Mouse (Mus musculus) kidney, embryonic 16.5 days (tissue): Measurements from ENCODE around the gene Rnf40. TPM values are rescaled to one million over a fixed set of nuclear protein-coding genes. Genes with fewer than 3 reads are reported as not detected.

Experiments
- ATAC-seq: fragments of 200-750 bp; cut with Nextera tagmentation; 2 replicates; pipeline ENCODE4 v1.8.0; 2017; ENCODE audit warnings: moderate TSS enrichment; ENCODE audit not compliant: low FRiP score, low TSS enrichment
- H3K27ac ChIP-seq: fragments of 300-500 bp; sonication (generic); 2 replicates; pipeline ENCODE4 v1.5.1; 2014; ENCODE audit warnings: low read length
- H3K27me3 ChIP-seq: fragments of 300-500 bp; sonication (generic); 2 replicates; pipeline ENCODE4 v1.6.1; 2014; ENCODE audit warnings: low read length, control low read depth, mixed read lengths; ENCODE audit not compliant: insufficient read depth
- H3K36me3 ChIP-seq: fragments of 300-500 bp; sonication (generic); 2 replicates; pipeline ENCODE4 v1.6.1; 2014; ENCODE audit warnings: low read length, control low read depth, mixed read lengths; ENCODE audit not compliant: insufficient read depth
- H3K4me1 ChIP-seq: fragments of 300-500 bp; sonication (generic); 2 replicates; pipeline ENCODE4 v1.6.1; 2014; ENCODE audit warnings: low read length, control low read depth, mixed read lengths; ENCODE audit not compliant: insufficient read depth
- H3K4me2 ChIP-seq: fragments of 300-500 bp; sonication (generic); replicated peaks from 2 replicates; pipeline ENCODE4 v1.6.1; 2014; ENCODE audit warnings: low read depth, low read length
- H3K4me3 ChIP-seq: fragments of 300-500 bp; sonication (generic); 2 replicates; pipeline ENCODE4 v1.5.1; 2014; ENCODE audit warnings: mild to moderate bottlenecking, low read length
- H3K9ac ChIP-seq: fragments of 300-500 bp; sonication (generic); replicated peaks from 2 replicates; pipeline ENCODE4 v1.6.1; 2014; ENCODE audit warnings: low read length
- H3K9me3 ChIP-seq: fragments of 300-500 bp; sonication (generic); 2 replicates; pipeline ENCODE4 v1.6.1; 2016; ENCODE audit warnings: low read length, control low read depth
- WGBS: fragments of 180-500 bp; shearing (Covaris S2); extraction: QIAGEN DNeasy Blood & Tissue Kit; methylation state at CpG from one replicate; pipeline ENCODE4 v1.1.7; 2014; 5-methylcytosine and 5-hydroxymethylcytosine counted together
- polyA plus RNA-seq: library from polyadenylated mRNA; unstranded; fragments of >200 nt; fragmentation: Nextera tagmentation; extraction: Ambion mirVana; gene quantifications from 2 replicates; pipeline ENCODE4 v1.2.1, GENCODE M21; 2015

Gene Rnf40
- polyA plus RNA-seq, 1 experiment from 2014 or later: 50.6 TPM

- Histone ChIP-seq H3K27ac (no peak overlapping the region), H3K9me3 (no peaks in the 10 kb centered on the region), H3K27me3 (no peaks in the 10 kb centered on the region), H3K4me1 (no peaks in the 10 kb centered on the region), H3K4me2 (no peak overlapping the region), H3K9ac (no peak overlapping the region), H3K4me3 (no peak overlapping the region), H3K36me3 (peaks cover 73% of the 10 kb centered on the region)
- WGBS: 93% methylated on average over 7 of the region's 7 CpGs
- no peak for ATAC-seq
These were observed 12.0 kb downstream of the Rnf40 start for GRCm38 (mm10) chr7:127600612-127601011.

- H3K36me3 ChIP-seq: peaks cover 62% of the 10 kb centered on the region
- 79% methylated on average over 4 of the region's 4 CpGs for WGBS
These were observed 13.2 kb downstream of the Rnf40 start for GRCm38 (mm10) chr7:127601735-127602134.

DNA sequence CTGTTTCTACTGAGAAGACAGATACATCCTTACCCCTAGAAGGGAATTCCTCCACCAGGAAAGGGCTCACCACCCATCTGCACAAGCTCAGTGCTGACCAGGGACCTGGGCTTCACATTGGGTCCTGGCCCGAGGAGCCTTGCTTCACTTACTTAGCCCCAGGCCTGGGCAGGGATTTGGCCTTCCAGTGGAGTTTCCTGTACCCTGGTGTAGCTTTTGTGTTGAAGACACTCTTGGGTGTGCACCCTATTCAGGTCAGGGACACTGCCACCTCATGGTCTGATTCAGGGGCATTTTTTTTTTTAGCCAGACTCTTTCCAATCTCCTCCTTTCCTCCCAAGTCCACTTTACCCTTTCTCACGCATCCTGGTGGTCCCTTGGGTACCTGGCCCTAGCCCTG lies 14.3 kb downstream of the Rnf40 start:
- H3K9ac ChIP-seq: no peak overlapping the region
- no peaks in the 10 kb centered on the region for H3K27me3 ChIP-seq
- ATAC-seq: no peak
- H3K27ac ChIP-seq: no peak overlapping the region
- H3K4me3 ChIP-seq: no peak overlapping the region
- 83% methylated on average over 2 of the region's 2 CpGs for WGBS
- H3K4me1 ChIP-seq: no peaks in the 10 kb centered on the region
- H3K4me2 ChIP-seq: no peak overlapping the region
- H3K36me3 ChIP-seq: peaks cover 50% of the 10 kb centered on the region
- H3K9me3 ChIP-seq: no peaks in the 10 kb centered on the region

More at GRCm38 (mm10) chr7:127601735-127602134, 13.2 kb downstream of the Rnf40 start:
- H3K4me1 ChIP-seq: no peaks in the 10 kb centered on the region
- no peaks in the 10 kb centered on the region for H3K9me3 ChIP-seq
- no peak overlapping the region for H3K4me3 ChIP-seq
- no peaks in the 10 kb centered on the region for H3K27me3 ChIP-seq
- no peak for ATAC-seq
- H3K4me2 ChIP-seq: no peak overlapping the region
- no peak overlapping the region for H3K27ac ChIP-seq
- no peak overlapping the region for H3K9ac ChIP-seq

DNA sequence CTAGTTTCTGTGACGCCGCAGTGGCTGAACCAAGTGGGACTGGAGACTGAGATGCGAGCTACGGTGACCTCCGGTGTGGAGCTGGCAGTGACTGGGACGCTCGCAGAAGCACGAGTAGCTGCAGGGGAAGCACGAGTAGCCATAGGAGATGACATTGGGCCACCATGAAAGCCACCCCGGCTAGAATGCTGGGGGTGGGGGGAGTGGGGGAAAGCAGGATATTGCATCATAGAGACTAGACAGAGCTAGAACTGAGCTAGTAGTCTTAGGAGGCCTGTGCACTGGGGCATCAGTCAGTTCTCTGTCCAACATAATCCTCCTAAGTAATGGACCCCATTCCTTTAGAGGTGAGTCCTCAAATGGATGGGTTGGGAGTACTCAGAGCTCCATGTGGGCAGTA lies 15.7 kb downstream of the Rnf40 start:
- no peaks in the 10 kb centered on the region for H3K27me3 ChIP-seq
- ATAC-seq: no peak
- 91% methylated on average over 10 of the region's 10 CpGs for WGBS
- no peaks in the 10 kb centered on the region for H3K9me3 ChIP-seq
- H3K36me3 ChIP-seq: peaks cover 49% of the 10 kb centered on the region
- H3K4me3 ChIP-seq: no peak overlapping the region
- H3K27ac ChIP-seq: no peak overlapping the region
- no peak overlapping the region for H3K9ac ChIP-seq
- H3K4me1 ChIP-seq: no peaks in the 10 kb centered on the region
- no peak overlapping the region for H3K4me2 ChIP-seq

- 91% methylated on average over 6 of the region's 6 CpGs for WGBS
- peaks cover 56% of the 10 kb centered on the region for H3K36me3 ChIP-seq
- H3K4me2 ChIP-seq: no peak overlapping the region
- no peak overlapping the region for H3K9ac ChIP-seq
- no peak overlapping the region for H3K4me3 ChIP-seq
- H3K4me1 ChIP-seq: no peaks in the 10 kb centered on the region
- no peak overlapping the region for H3K27ac ChIP-seq
- H3K27me3 ChIP-seq: no peaks in the 10 kb centered on the region
- peaks cover 6% of the 10 kb centered on the region; the same call in 1 of the 2 replicates for H3K9me3 ChIP-seq
- no peak for ATAC-seq
These were observed 18.6 kb downstream of the Rnf40 start for GRCm38 (mm10) chr7:127607150-127607549.

DNA sequence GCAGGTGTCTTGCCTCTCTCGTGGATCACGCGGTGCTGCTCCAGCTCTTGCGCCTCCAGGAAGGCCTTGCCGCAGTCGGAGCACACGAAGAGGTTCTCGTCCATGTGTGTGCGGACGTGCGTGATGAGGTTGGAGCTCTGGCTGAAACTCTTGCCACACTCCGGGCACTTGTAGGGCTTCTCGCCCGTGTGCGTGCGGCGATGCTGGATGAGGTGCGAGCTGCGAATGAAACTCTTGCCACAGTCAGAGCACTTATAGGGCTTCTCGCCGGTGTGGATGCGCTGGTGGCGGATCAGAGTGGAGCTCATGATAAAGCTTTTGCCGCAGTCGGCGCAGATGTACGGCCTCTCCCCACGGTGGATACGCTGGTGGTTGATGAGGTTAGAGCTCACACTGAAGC lies 22.4 kb downstream of the Rnf40 start:
- no peak overlapping the region for H3K27ac ChIP-seq
- WGBS: 95% methylated on average over 29 of the region's 29 CpGs
- H3K9me3 ChIP-seq: peaks cover 7% of the 10 kb centered on the region; the same call in 1 of the 2 replicates
- H3K9ac ChIP-seq: no peak overlapping the region
- H3K4me1 ChIP-seq: peaks cover 13% of the 10 kb centered on the region
- H3K27me3 ChIP-seq: no peaks in the 10 kb centered on the region
- peaks cover 47% of the 10 kb centered on the region for H3K36me3 ChIP-seq
- H3K4me3 ChIP-seq: no peak overlapping the region
- ATAC-seq: no peak
- no peak overlapping the region for H3K4me2 ChIP-seq

- Histone ChIP-seq H3K4me3 (no peak overlapping the region), H3K4me2 (no peak overlapping the region), H3K9me3 (peaks cover 7% of the 10 kb centered on the region; the same call in 1 of the 2 replicates), H3K27ac (no peak overlapping the region), H3K9ac (no peak overlapping the region), H3K27me3 (no peaks in the 10 kb centered on the region), H3K4me1 (peaks cover 17% of the 10 kb centered on the region), H3K36me3 (peaks cover 47% of the 10 kb centered on the region)
- ATAC-seq: no peak
- WGBS: 97% methylated on average over 26 of the region's 26 CpGs
These were observed 23.0 kb downstream of the Rnf40 start for GRCm38 (mm10) chr7:127611561-127611960.

DNA sequence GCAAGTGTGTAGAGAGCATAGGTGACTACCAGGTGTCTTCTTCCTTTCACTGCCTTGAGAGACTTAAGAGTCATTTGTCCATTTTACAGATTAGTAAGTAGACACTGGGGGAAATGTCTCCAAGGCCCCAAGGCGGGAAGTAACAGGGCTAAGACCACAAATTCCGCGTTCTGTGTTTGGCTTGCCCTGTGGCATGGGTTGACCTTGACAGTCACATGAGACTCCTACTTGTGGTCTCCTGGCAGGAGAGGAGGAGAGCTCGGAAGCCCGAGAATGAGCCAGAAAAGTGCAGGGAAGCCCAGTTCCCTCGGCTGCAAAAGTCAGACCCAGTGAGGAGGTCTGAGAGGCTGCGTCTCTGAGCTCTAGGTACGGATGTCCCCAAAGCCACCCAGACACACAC lies 24.9 kb downstream of the Rnf40 start:
- ATAC-seq: no peak
- H3K9me3 ChIP-seq: peaks cover 7% of the 10 kb centered on the region; the same call in 1 of the 2 replicates
- WGBS: 78% methylated on average over 8 of the region's 8 CpGs
- H3K4me2 ChIP-seq: peak overlapping the region; percentile 81
- H3K9ac ChIP-seq: peak overlapping the region; percentile 99
- no peaks in the 10 kb centered on the region for H3K27me3 ChIP-seq
- peaks cover 17% of the 10 kb centered on the region for H3K4me1 ChIP-seq
- no peak overlapping the region for H3K27ac ChIP-seq
- H3K4me3 ChIP-seq: peak overlapping the region; percentile 100
- H3K36me3 ChIP-seq: peaks cover 43% of the 10 kb centered on the region

- peak overlapping the region; percentile 81 for H3K4me2 ChIP-seq
- H3K9me3 ChIP-seq: peaks cover 7% of the 10 kb centered on the region; the same call in 1 of the 2 replicates
- peaks cover 38% of the 10 kb centered on the region for H3K36me3 ChIP-seq
- H3K4me3 ChIP-seq: peak overlapping the region; percentile 100
- peaks cover 17% of the 10 kb centered on the region for H3K4me1 ChIP-seq
- H3K9ac ChIP-seq: peak overlapping the region; percentile 99
- no peaks in the 10 kb centered on the region for H3K27me3 ChIP-seq
- H3K27ac ChIP-seq: peak overlapping the region; percentile 94
- 18% methylated on average over 8 of the region's 8 CpGs for WGBS
- no peak; the same call in 1 of the 2 replicates for ATAC-seq
These were observed 25.5 kb downstream of the Rnf40 start for GRCm38 (mm10) chr7:127614091-127614490.

DNA sequence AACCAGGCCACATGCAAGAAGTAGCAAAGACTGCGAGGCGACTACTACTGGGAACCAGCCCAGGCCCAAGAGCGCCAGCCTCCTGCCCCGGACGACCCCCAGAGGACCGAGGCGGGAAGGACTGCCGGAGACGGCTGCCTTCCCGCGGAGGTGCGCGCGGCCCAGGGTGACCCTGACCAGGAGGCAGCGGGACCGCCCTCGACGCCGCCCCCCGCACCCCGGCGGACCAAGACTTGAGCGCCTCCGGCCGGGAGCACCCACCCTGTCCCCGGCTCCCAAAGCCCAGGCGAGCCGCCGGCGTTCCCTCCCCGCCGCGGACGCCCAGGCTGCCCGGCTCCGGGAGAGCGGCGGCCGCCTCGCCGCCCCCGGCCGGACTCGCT lies 25.9 kb downstream of the Rnf40 start:
- peak; percentile 72 for ATAC-seq
- H3K27ac ChIP-seq: peak overlapping the region; percentile 94

More for the DNA sequence above, 25.9 kb downstream of the Rnf40 start:
- Histone ChIP-seq H3K36me3 (peaks cover 35% of the 10 kb centered on the region), H3K9me3 (peaks cover 7% of the 10 kb centered on the region; the same call in 1 of the 2 replicates), H3K4me3 (peak overlapping the region; percentile 100), H3K27me3 (no peaks in the 10 kb centered on the region), H3K4me2 (peak overlapping the region; percentile 81), H3K4me1 (peaks cover 17% of the 10 kb centered on the region), H3K9ac (peak overlapping the region; percentile 99)
- under 1% methylated on average over 41 of the region's 44 CpGs for WGBS
